Mouse (Mus musculus): ENCODE measurements at regions not wholly inside any gene's neighbourhood (a gene's known extent, or its start where the extent isn't known, plus 50 kb on each side); places are given as distances from the start of the nearest gene placed in this dataset.
A peak's percentile ranks its signal among the peaks of the same experiment; 100 is the strongest.
"Not testable (repeated sequence)": the region's sequence is repeated elsewhere in the genome, so short reads cannot be mapped to it uniquely, and the experiment has no call there.

- peak; percentile 2 to 11 for DNase-seq (ENCODE audit: low spot score in 2 of 2)
These were observed 850.0 kb upstream of the Olfr1507 start for GRCm38 (mm10) chr14:53345568-53345967.

GRCm38 (mm10) chr14:53343849-53344248 is 848.3 kb upstream of the Olfr1507 start:
- DNase-seq (ENCODE audit: low spot score in 2 of 2): not testable (repeated sequence)

GRCm38 (mm10) chr14:53339167-53339566 is 843.6 kb upstream of the Olfr1507 start:
- DNase-seq (ENCODE audit: low spot score in 2 of 2): not testable (repeated sequence)

- not testable (repeated sequence) for DNase-seq (ENCODE audit: low spot score in 2 of 2)
These were observed 841.9 kb upstream of the Olfr1507 start for GRCm38 (mm10) chr14:53337446-53337845.

GRCm38 (mm10) chr14:53336705-53337104 is 841.2 kb upstream of the Olfr1507 start:
- not testable (repeated sequence) for DNase-seq (ENCODE audit: low spot score in 2 of 2)

- not testable (repeated sequence) for DNase-seq (ENCODE audit: low spot score in 2 of 2)
These were observed 838.9 kb upstream of the Olfr1507 start for GRCm38 (mm10) chr14:53334451-53334850.

- DNase-seq (ENCODE audit: low spot score in 2 of 2): not testable (repeated sequence)
These were observed 835.6 kb upstream of the Olfr1507 start for GRCm38 (mm10) chr14:53331153-53331552.

- not testable (repeated sequence) for DNase-seq (ENCODE audit: low spot score in 2 of 2)
These were observed 828.8 kb upstream of the Olfr1507 start for GRCm38 (mm10) chr14:53324367-53324766.

GRCm38 (mm10) chr14:53318512-53319309 is 823.2 kb upstream of the Olfr1507 start:
- not testable (repeated sequence) for DNase-seq (ENCODE audit: low spot score in 2 of 2)

GRCm38 (mm10) chr14:53312490-53312889 is 816.9 kb upstream of the Olfr1507 start:
- peak; percentile 4 to 7 for DNase-seq (ENCODE audit: low spot score in 2 of 2)

GRCm38 (mm10) chr14:53303179-53303578 is 807.6 kb upstream of the Olfr1507 start:
- not testable (repeated sequence) for DNase-seq (ENCODE audit: low spot score in 2 of 2)

- DNase-seq (ENCODE audit: low spot score in 2 of 2): not testable (repeated sequence)
These were observed 806.9 kb upstream of the Olfr1507 start for GRCm38 (mm10) chr14:53302491-53302829.

- not testable (repeated sequence) for DNase-seq (ENCODE audit: low spot score in 2 of 2)
These were observed 806.4 kb upstream of the Olfr1507 start for GRCm38 (mm10) chr14:53301722-53302490.

GRCm38 (mm10) chr14:53301110-53301509 is 805.6 kb upstream of the Olfr1507 start:
- DNase-seq (ENCODE audit: low spot score in 2 of 2): not testable (repeated sequence)

GRCm38 (mm10) chr14:53299735-53300134 is 804.2 kb upstream of the Olfr1507 start:
- not testable (repeated sequence) for DNase-seq (ENCODE audit: low spot score in 2 of 2)

GRCm38 (mm10) chr14:53283350-53284141 is 788.0 kb upstream of the Olfr1507 start:
- DNase-seq (ENCODE audit: low spot score in 2 of 2): not testable (repeated sequence)

GRCm38 (mm10) chr14:53273218-53273617 is 777.7 kb upstream of the Olfr1507 start:
- not testable (repeated sequence) for DNase-seq (ENCODE audit: low spot score in 2 of 2)

GRCm38 (mm10) chr14:53267693-53268092 is 772.1 kb upstream of the Olfr1507 start:
- not testable (repeated sequence) for DNase-seq (ENCODE audit: low spot score in 2 of 2)

GRCm38 (mm10) chr14:53255962-53256361 is 760.4 kb upstream of the Olfr1507 start:
- DNase-seq (ENCODE audit: low spot score in 2 of 2): not testable (repeated sequence)

GRCm38 (mm10) chr14:53253470-53253869 is 757.9 kb upstream of the Olfr1507 start:
- not testable (repeated sequence) for DNase-seq (ENCODE audit: low spot score in 2 of 2)

- DNase-seq (ENCODE audit: low spot score in 2 of 2): not testable (repeated sequence)
These were observed 735.6 kb upstream of the Olfr1507 start for GRCm38 (mm10) chr14:53231142-53231541.

Measured in layer of hippocampus, postnatal 10 days (tissue).